Mouse (Mus musculus) hindbrain, embryonic 14.5 days (tissue): ENCODE measurements at regions not wholly inside any gene's neighbourhood (a gene's known extent, or its start where the extent isn't known, plus 50 kb on each side); places are given as distances from the start of the nearest gene placed in this dataset.
"Not testable (repeated sequence)": the region's sequence is repeated elsewhere in the genome, so short reads cannot be mapped to it uniquely, and the experiment has no call there.

ENCODE experiments used
- ATAC-seq: fragments of 200-750 bp; cut with Nextera tagmentation; 2 replicates; pipeline ENCODE4 v1.8.0; 2017; ENCODE audit warnings: moderate number of reproducible peaks, mild to moderate bottlenecking, moderate TSS enrichment, moderate library complexity; ENCODE audit not compliant: low FRiP score
- DNase-seq: peaks from one replicate; pipeline ENCODE4 v3.0.0-alpha.2; 2015; ENCODE audit warnings: low spot score
- H3K27ac ChIP-seq: fragments of 300-500 bp; sonication (generic); 2 replicates; pipeline ENCODE4 v1.5.1; 2014; ENCODE audit warnings: mild to moderate bottlenecking, moderate library complexity
- H3K27me3 ChIP-seq: fragments of 300-500 bp; sonication (generic); 2 replicates; pipeline ENCODE4 v1.6.1; 2014; ENCODE audit warnings: mild to moderate bottlenecking, low read length, mixed read lengths; ENCODE audit not compliant: control insufficient read depth, insufficient read depth
- H3K36me3 ChIP-seq: fragments of 300-500 bp; sonication (generic); replicated peaks from 2 replicates; pipeline ENCODE4 v1.6.1; 2014; ENCODE audit not compliant: control insufficient read depth, insufficient read depth
- H3K4me1 ChIP-seq: fragments of 300-500 bp; sonication (generic); replicated peaks from 2 replicates; pipeline ENCODE4 v1.6.1; 2014; ENCODE audit warnings: antibody characterized with exemption, low read length, mixed read lengths; ENCODE audit not compliant: control insufficient read depth, insufficient read depth
- H3K4me2 ChIP-seq: fragments of 300-500 bp; sonication (generic); replicated peaks from 2 replicates; pipeline ENCODE4 v1.6.1; 2014; ENCODE audit warnings: mild to moderate bottlenecking, moderate library complexity
- H3K4me3 ChIP-seq: fragments of 300-500 bp; sonication (generic); replicated peaks from 2 replicates; pipeline ENCODE4 v1.5.1; 2014; ENCODE audit warnings: mild to moderate bottlenecking, low read length
- H3K9ac ChIP-seq: fragments of 300-500 bp; sonication (generic); 2 replicates; pipeline ENCODE4 v1.6.1; 2014
- H3K9me3 ChIP-seq: fragments of 300-500 bp; sonication (generic); 2 replicates; pipeline ENCODE4 v1.6.1; 2016; ENCODE audit warnings: low read length; ENCODE audit not compliant: control insufficient read depth
- WGBS: fragments of 180-500 bp; shearing (Covaris S2); extraction: QIAGEN DNeasy Blood & Tissue Kit; methylation state at CpG from one replicate; pipeline ENCODE4 v1.1.7; 2014; 5-methylcytosine and 5-hydroxymethylcytosine counted together

DNA sequence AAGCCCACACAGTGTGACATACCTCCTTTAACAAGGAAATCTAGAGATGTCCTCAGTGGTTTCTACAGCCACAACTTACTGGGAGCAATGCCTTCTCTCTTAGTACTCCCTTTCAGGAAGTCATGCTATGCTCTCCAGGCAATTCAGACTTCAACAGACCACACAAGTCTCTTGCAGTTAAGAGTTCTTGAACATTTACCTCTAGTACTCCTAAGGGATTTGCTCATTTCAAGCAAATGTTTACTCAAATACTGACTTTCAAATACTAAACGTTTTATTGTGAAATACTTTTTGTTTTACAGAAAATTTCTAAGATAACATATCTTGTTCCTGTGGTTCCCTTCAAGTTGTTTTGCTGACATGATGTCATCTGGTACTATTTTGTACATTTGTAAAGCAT is 114.6 kb upstream of the Gm21293 start:
- Histone ChIP-seq H3K4me1 (no peaks in the 10 kb centered on the region), H3K36me3 (no peaks in the 10 kb centered on the region), H3K27ac (no peak overlapping the region), H3K9ac (no peak overlapping the region), H3K27me3 (no peaks in the 10 kb centered on the region), H3K4me2 (no peak overlapping the region), H3K4me3 (no peak overlapping the region), H3K9me3 (no peaks in the 10 kb centered on the region)
- no peak for DNase-seq
- no peak for ATAC-seq
- WGBS, result 71% methylated on average over 1 of the region's 1 CpGs

DNA sequence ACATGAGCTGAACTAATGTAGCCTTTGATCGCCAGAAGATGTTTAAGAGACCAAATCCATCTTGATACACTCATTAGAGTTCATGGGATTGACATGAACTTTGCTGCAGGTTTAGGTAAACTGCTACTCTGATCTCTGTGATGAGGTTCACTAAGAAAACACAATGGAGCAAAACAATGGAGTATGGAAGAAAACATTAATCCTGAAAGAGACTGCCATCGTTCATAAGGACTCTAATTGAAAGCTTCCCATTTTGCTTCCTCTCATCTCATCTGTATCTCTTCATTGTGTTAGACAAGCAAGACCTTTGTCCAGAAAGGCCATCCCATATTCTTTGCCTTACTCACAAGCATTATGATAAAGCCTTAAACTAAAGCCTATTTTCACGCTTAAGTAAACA is 110.0 kb upstream of the Gm21293 start:
- Histone ChIP-seq H3K4me1 (no peaks in the 10 kb centered on the region), H3K9ac (no peak overlapping the region), H3K36me3 (no peaks in the 10 kb centered on the region), H3K27ac (no peak overlapping the region), H3K4me2 (no peak overlapping the region), H3K9me3 (no peaks in the 10 kb centered on the region), H3K27me3 (no peaks in the 10 kb centered on the region), H3K4me3 (no peak overlapping the region)
- no peak for DNase-seq
- no peak for ATAC-seq
- 73% methylated on average over 3 of the region's 3 CpGs for WGBS

- WGBS, result 90% methylated on average over 2 of the region's 2 CpGs
- ATAC-seq, result not testable (repeated sequence)
Measured at GRCm38 (mm10) chr10:104041729-104042386, 100.9 kb upstream of the Gm21293 start.

GRCm38 (mm10) chr10:104042387-104042775 is 100.4 kb upstream of the Gm21293 start:
- WGBS, result 86% methylated on average over 1 of the region's 1 CpGs
- no peak overlapping the region for H3K9ac ChIP-seq
- H3K27me3 ChIP-seq, result no peaks in the 10 kb centered on the region
- no peaks in the 10 kb centered on the region for H3K36me3 ChIP-seq
- DNase-seq (no peak), ATAC-seq (no peak)
- H3K4me3 ChIP-seq, result no peak overlapping the region
- H3K4me1 ChIP-seq, result no peaks in the 10 kb centered on the region
- H3K4me2 ChIP-seq, result no peak overlapping the region
- H3K27ac ChIP-seq, result no peak overlapping the region
- no peaks in the 10 kb centered on the region for H3K9me3 ChIP-seq

More at GRCm38 (mm10) chr10:104041729-104042386, 100.9 kb upstream of the Gm21293 start:
- not testable (repeated sequence) for H3K27me3 ChIP-seq, H3K4me2 ChIP-seq, H3K9ac ChIP-seq, H3K4me1 ChIP-seq, H3K27ac ChIP-seq, H3K9me3 ChIP-seq, DNase-seq, H3K4me3 ChIP-seq, H3K36me3 ChIP-seq

DNA sequence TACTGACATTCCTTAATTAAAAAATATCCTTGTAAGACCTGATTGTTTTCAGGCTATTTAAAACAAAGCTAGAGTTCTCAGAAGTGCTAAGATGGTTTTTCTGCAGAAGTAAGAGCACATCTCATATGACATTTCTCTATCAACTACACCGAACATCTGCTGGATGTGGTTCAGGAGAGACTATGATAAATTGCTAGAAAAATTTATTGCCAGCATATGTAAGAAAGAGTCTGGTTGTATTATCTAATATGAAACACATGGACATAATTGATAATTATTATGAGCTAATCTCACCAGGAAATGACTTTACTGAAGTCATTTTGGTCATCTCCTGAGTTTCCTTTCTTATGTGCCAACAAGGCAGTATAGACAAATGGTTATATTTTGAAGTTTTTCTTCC is 99.2 kb upstream of the Gm21293 start:
- Histone ChIP-seq H3K9me3 (no peaks in the 10 kb centered on the region), H3K4me1 (no peaks in the 10 kb centered on the region), H3K27ac (no peak overlapping the region), H3K27me3 (no peaks in the 10 kb centered on the region), H3K9ac (no peak overlapping the region), H3K4me3 (no peak overlapping the region), H3K4me2 (no peak overlapping the region), H3K36me3 (no peaks in the 10 kb centered on the region)
- ATAC-seq (no peak), DNase-seq (no peak)
- WGBS, result 89% methylated on average over 1 of the region's 1 CpGs
